Mouse (Mus musculus): Measurements from ENCODE around the gene Clps. TPM values are rescaled to one million over a fixed set of nuclear protein-coding genes. Genes with fewer than 3 reads are reported as not detected.
A peak's percentile ranks its signal among the peaks of the same experiment; 100 is the strongest.

The Clps gene
- polyA plus RNA-seq, 1 experiment from 2014 or later = not detected

- WGBS = 85% methylated on average over 23 of the region's 23 CpGs
- H3K27me3 ChIP-seq (replicated peaks) = peaks cover 10% of the 10 kb centered on the region
These were observed 36.4 kb downstream of the Clps start for GRCm38 (mm10) chr17:28524009-28524695.

DNA sequence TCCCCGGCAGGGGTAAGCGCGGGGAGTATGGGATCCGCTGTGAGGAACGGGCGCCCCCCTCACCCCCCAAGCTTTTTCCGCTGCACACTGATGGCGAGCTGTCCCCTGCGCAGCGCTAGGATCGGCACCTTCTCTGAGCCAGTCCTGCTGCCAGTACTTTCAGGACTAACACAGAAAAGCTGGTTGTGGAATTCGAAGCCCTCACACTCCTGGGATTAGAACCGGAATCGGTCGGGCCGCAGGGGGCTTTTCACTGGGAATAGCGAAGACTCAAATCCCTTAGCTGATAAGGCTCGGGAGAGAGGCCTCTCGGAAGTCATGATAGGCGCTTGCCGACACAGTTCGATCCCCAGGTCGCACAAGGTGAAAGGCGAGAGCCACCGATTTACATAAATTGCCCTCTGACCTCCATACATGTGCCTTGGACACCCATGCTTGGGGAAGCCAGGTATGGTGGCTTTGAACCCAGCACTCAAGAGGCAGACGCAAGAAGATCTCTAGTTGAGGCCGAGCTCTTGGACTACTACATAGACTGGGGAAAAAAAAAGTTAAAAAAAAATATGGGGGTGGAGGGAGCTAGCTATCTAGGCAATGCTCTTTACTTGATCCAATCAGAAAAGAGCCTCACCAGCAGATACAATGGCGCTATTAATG lies 37.1 kb downstream of the Clps start:
- peak overlapping the region; percentile 95 for H3K27ac ChIP-seq (replicated peaks)
- no peaks in the 10 kb centered on the region for H3K9me3 ChIP-seq (replicated peaks)
- 8% methylated on average over 28 of the region's 28 CpGs for WGBS
- H3K4me2 ChIP-seq = peak overlapping the region; percentile 95
- H3K4me3 ChIP-seq (replicated peaks) = peak overlapping the region; percentile 78
- ATAC-seq (ENCODE audit: low FRiP score) = peak; percentile 30; the same call in 1 of the 2 replicates
- peak overlapping the region; percentile 93 for H3K9ac ChIP-seq (replicated peaks)
- H3K36me3 ChIP-seq = no peaks in the 10 kb centered on the region
- H3K4me1 ChIP-seq = peaks cover 32% of the 10 kb centered on the region
- H3K27me3 ChIP-seq (replicated peaks) = peaks cover 14% of the 10 kb centered on the region

More at GRCm38 (mm10) chr17:28524009-28524695, 36.4 kb downstream of the Clps start:
- H3K9me3 ChIP-seq (replicated peaks) = no peaks in the 10 kb centered on the region
- peaks cover 27% of the 10 kb centered on the region for H3K4me1 ChIP-seq
- no peak overlapping the region for H3K27ac ChIP-seq (replicated peaks)
- peak overlapping the region; percentile 95 for H3K4me2 ChIP-seq
- no peaks in the 10 kb centered on the region for H3K36me3 ChIP-seq
- H3K4me3 ChIP-seq (replicated peaks) = no peak overlapping the region
- H3K9ac ChIP-seq (replicated peaks) = no peak overlapping the region
- ATAC-seq (ENCODE audit: low FRiP score) = no peak

- ATAC-seq (ENCODE audit: low FRiP score) = peak; percentile 89
- H3K4me3 ChIP-seq (replicated peaks) = peak overlapping the region; percentile 78
- peak overlapping the region; percentile 93 for H3K9ac ChIP-seq (replicated peaks)
- H3K27me3 ChIP-seq (replicated peaks) = peaks cover 14% of the 10 kb centered on the region
- peak overlapping the region; percentile 95 for H3K4me2 ChIP-seq
- peak overlapping the region; percentile 95 for H3K27ac ChIP-seq (replicated peaks)
- H3K9me3 ChIP-seq (replicated peaks) = no peaks in the 10 kb centered on the region
- under 1% methylated on average over 66 of the region's 66 CpGs for WGBS
- H3K4me1 ChIP-seq = peaks cover 37% of the 10 kb centered on the region
- H3K36me3 ChIP-seq = no peaks in the 10 kb centered on the region
These were observed 37.8 kb downstream of the Clps start for GRCm38 (mm10) chr17:28522623-28523354.

GRCm38 (mm10) chr17:28521920-28522319 lies 38.6 kb downstream of the Clps start:
- Histone ChIP-seq H3K9me3 (replicated peaks) (no peaks in the 10 kb centered on the region), H3K9ac (replicated peaks) (peak overlapping the region; percentile 93), H3K4me2 (peak overlapping the region; percentile 95), H3K4me1 (peaks cover 39% of the 10 kb centered on the region), H3K27ac (replicated peaks) (peak overlapping the region; percentile 95), H3K4me3 (replicated peaks) (peak overlapping the region; percentile 78), H3K27me3 (replicated peaks) (peaks cover 14% of the 10 kb centered on the region), H3K36me3 (no peaks in the 10 kb centered on the region)
- WGBS = 18% methylated on average over 6 of the region's 6 CpGs
- no peak for ATAC-seq (ENCODE audit: low FRiP score)

- Histone ChIP-seq H3K9me3 (replicated peaks) (no peaks in the 10 kb centered on the region), H3K4me3 (replicated peaks) (no peak overlapping the region), H3K9ac (replicated peaks) (no peak overlapping the region), H3K27me3 (replicated peaks) (peaks cover 14% of the 10 kb centered on the region), H3K4me1 (peaks cover 41% of the 10 kb centered on the region), H3K4me2 (0 out of 2 replicates have a peak overlapping the region, but pooled peaks have one; percentile 95), H3K36me3 (no peaks in the 10 kb centered on the region), H3K27ac (replicated peaks) (no peak overlapping the region)
- no peak for ATAC-seq (ENCODE audit: low FRiP score)
- WGBS = 57% methylated on average over 5 of the region's 5 CpGs
These were observed 39.4 kb downstream of the Clps start for GRCm38 (mm10) chr17:28521071-28521726.

DNA sequence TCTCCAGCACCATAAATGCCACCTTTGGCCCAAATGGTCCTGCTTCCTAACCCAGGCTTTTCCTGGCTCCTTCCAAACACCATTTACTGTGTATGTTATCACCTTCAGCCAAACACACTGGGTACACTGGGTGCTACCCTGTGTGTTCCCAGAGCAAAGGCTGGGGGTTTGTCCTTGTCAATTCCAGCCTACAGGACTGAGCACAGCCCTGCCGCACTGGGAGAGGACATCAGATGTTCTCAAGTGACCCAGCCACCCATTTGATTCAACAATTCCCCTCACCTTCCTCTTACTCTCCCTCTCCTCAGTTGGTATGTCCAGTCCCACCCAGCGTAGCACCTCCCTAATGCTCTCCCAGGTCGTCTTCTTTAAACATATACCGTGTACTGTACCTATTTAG lies 40.0 kb downstream of the Clps start:
- 81% methylated on average over 4 of the region's 4 CpGs for WGBS

GRCm38 (mm10) chr17:28519827-28520226 lies 40.7 kb downstream of the Clps start:
- Histone ChIP-seq H3K4me3 (replicated peaks) (no peak overlapping the region), H3K27me3 (replicated peaks) (peaks cover 22% of the 10 kb centered on the region), H3K9me3 (replicated peaks) (no peaks in the 10 kb centered on the region), H3K4me1 (peaks cover 41% of the 10 kb centered on the region), H3K4me2 (no peak overlapping the region), H3K9ac (replicated peaks) (no peak overlapping the region), H3K36me3 (no peaks in the 10 kb centered on the region), H3K27ac (replicated peaks) (no peak overlapping the region)
- no peak for ATAC-seq (ENCODE audit: low FRiP score)
- WGBS = 87% methylated on average over 3 of the region's 3 CpGs

More for the DNA sequence above, 40.0 kb downstream of the Clps start:
- Histone ChIP-seq H3K4me3 (replicated peaks) (no peak overlapping the region), H3K27ac (replicated peaks) (no peak overlapping the region), H3K4me1 (peaks cover 41% of the 10 kb centered on the region), H3K36me3 (no peaks in the 10 kb centered on the region), H3K27me3 (replicated peaks) (peaks cover 19% of the 10 kb centered on the region), H3K9me3 (replicated peaks) (no peaks in the 10 kb centered on the region), H3K9ac (replicated peaks) (no peak overlapping the region), H3K4me2 (no peak overlapping the region)
- no peak for ATAC-seq (ENCODE audit: low FRiP score)

- Histone ChIP-seq H3K9ac (replicated peaks) (peak overlapping the region; percentile 69), H3K4me1 (peaks cover 42% of the 10 kb centered on the region), H3K4me3 (replicated peaks) (peak overlapping the region; percentile 53), H3K27me3 (replicated peaks) (peaks cover 22% of the 10 kb centered on the region), H3K9me3 (replicated peaks) (no peaks in the 10 kb centered on the region), H3K4me2 (peak overlapping the region; percentile 98), H3K27ac (replicated peaks) (peak overlapping the region; percentile 77), H3K36me3 (no peaks in the 10 kb centered on the region)
- 27% methylated on average over 8 of the region's 8 CpGs for WGBS
- no peak for ATAC-seq (ENCODE audit: low FRiP score)
These were observed 41.9 kb downstream of the Clps start for GRCm38 (mm10) chr17:28518615-28519071.

- Histone ChIP-seq H3K36me3 (no peaks in the 10 kb centered on the region), H3K9ac (replicated peaks) (peak overlapping the region; percentile 69), H3K27me3 (replicated peaks) (peaks cover 22% of the 10 kb centered on the region), H3K4me2 (peak overlapping the region; percentile 98), H3K4me1 (peaks cover 37% of the 10 kb centered on the region), H3K4me3 (replicated peaks) (peak overlapping the region; percentile 53), H3K9me3 (replicated peaks) (no peaks in the 10 kb centered on the region), H3K27ac (replicated peaks) (peak overlapping the region; percentile 77)
- peak; percentile 62; the same call in 1 of the 2 replicates for ATAC-seq (ENCODE audit: low FRiP score)
- WGBS = 2% methylated on average over 23 of the region's 46 CpGs
These were observed 42.5 kb downstream of the Clps start for GRCm38 (mm10) chr17:28517956-28518614.

GRCm38 (mm10) chr17:28517441-28517955 lies 43.1 kb downstream of the Clps start, which contains the start of gene Fkbp5:
Gene Fkbp5 (minus strand): TSS chr17:28517527.
- Histone ChIP-seq H3K27ac (replicated peaks) (peak within 1 kb of the TSS; percentile 77), H3K9me3 (replicated peaks) (no peaks in the 10 kb centered on the region), H3K4me2 (peak within 1 kb of the TSS; percentile 98), H3K36me3 (no peaks in the 10 kb centered on the region), H3K9ac (replicated peaks) (peak within 1 kb of the TSS; percentile 69), H3K4me3 (replicated peaks) (peak within 1 kb of the TSS; percentile 53), H3K27me3 (replicated peaks) (peaks cover 22% of the 10 kb centered on the region), H3K4me1 (peaks cover 37% of the 10 kb centered on the region)
- peak; percentile 23 for ATAC-seq (ENCODE audit: low FRiP score)
- 1% methylated on average over 16 of the region's 16 CpGs for WGBS
